Mouse (Mus musculus) embryonic facial prominence, embryonic 14.5 days (tissue): ENCODE measurements around the gene Enox1. TPM values are rescaled to one million over a fixed set of nuclear protein-coding genes. Genes with fewer than 3 reads are reported as not detected.

Source experiments
- ATAC-seq: fragments of 200-750 bp; cut with Nextera tagmentation; 2 replicates; pipeline ENCODE4 v1.8.0; 2017; ENCODE audit warnings: low read depth, moderate number of reproducible peaks, moderate TSS enrichment
- DNase-seq: peaks from one replicate; pipeline ENCODE4 v3.0.0-alpha.2; 2015; ENCODE audit warnings: low spot score
- H3K27ac ChIP-seq: fragments of 300-500 bp; sonication (generic); replicated peaks from 2 replicates; pipeline ENCODE4 v1.5.1; 2014; ENCODE audit warnings: low read depth, mild to moderate bottlenecking, low read length, moderate library complexity
- H3K27me3 ChIP-seq: fragments of 300-500 bp; sonication (generic); replicated peaks from 2 replicates; pipeline ENCODE4 v1.6.1; 2014; ENCODE audit warnings: low read length; ENCODE audit not compliant: control insufficient read depth, insufficient read depth
- H3K36me3 ChIP-seq: fragments of 300-500 bp; sonication (generic); 2 replicates; pipeline ENCODE4 v1.6.1; 2014; ENCODE audit warnings: low read length, mixed read lengths; ENCODE audit not compliant: control insufficient read depth, insufficient read depth
- H3K4me1 ChIP-seq: fragments of 300-500 bp; sonication (generic); 2 replicates; pipeline ENCODE4 v1.6.1; 2014; ENCODE audit warnings: antibody characterized with exemption, low read length; ENCODE audit not compliant: control insufficient read depth, insufficient read depth
- H3K4me2 ChIP-seq: fragments of 300-500 bp; sonication (generic); 2 replicates; pipeline ENCODE4 v1.6.1; 2014; ENCODE audit warnings: low read depth, mild to moderate bottlenecking, low read length, moderate library complexity, mixed read lengths
- H3K4me3 ChIP-seq: fragments of 300-500 bp; sonication (generic); 2 replicates; pipeline ENCODE4 v1.5.1; 2014; ENCODE audit warnings: low read depth, mild to moderate bottlenecking, low read length
- H3K9ac ChIP-seq: fragments of 300-500 bp; sonication (generic); 2 replicates; pipeline ENCODE4 v1.6.1; 2014; ENCODE audit warnings: low read depth, mild to moderate bottlenecking, low read length, moderate library complexity, mixed read lengths
- H3K9me3 ChIP-seq: fragments of 300-500 bp; sonication (generic); 2 replicates; pipeline ENCODE4 v1.6.1; 2016; ENCODE audit warnings: low read length; ENCODE audit not compliant: control insufficient read depth
- WGBS: fragments of 180-500 bp; shearing (Covaris S2); extraction: QIAGEN DNeasy Blood & Tissue Kit; methylation state at CpG from one replicate; pipeline ENCODE4 v1.1.7; 2014; 5-methylcytosine and 5-hydroxymethylcytosine counted together
- polyA plus RNA-seq: library from polyadenylated mRNA; unstranded; fragments of >200 nt; fragmentation: Nextera tagmentation; extraction: Ambion mirVana; gene quantifications from 2 replicates; pipeline ENCODE4 v1.2.1, GENCODE M21; 2014

The Enox1 gene
- polyA plus RNA-seq, 1 experiment from 2014 or later: 14.1 TPM

GRCm38 (mm10) chr14:77617250-77617649, 460.7 kb downstream of the Enox1 start:
- ATAC-seq (no peak), DNase-seq (peak; percentile 56)
- WGBS: 35% methylated on average over 6 of the region's 6 CpGs
- H3K4me3 ChIP-seq: no peak overlapping the region
- H3K4me1 ChIP-seq: peaks cover 10% of the 10 kb centered on the region
- H3K9ac ChIP-seq: no peak overlapping the region
- no peak overlapping the region for H3K4me2 ChIP-seq
- no peaks in the 10 kb centered on the region for H3K36me3 ChIP-seq
- peak overlapping the region; percentile 2; the same call in 1 of the 2 replicates for H3K27ac ChIP-seq
- H3K9me3 ChIP-seq: no peaks in the 10 kb centered on the region
- H3K27me3 ChIP-seq: no peaks in the 10 kb centered on the region

- Histone ChIP-seq H3K27me3 (no peaks in the 10 kb centered on the region), H3K27ac (no peak overlapping the region), H3K4me1 (peaks cover 10% of the 10 kb centered on the region), H3K9ac (no peak overlapping the region), H3K9me3 (no peaks in the 10 kb centered on the region), H3K4me2 (no peak overlapping the region), H3K36me3 (no peaks in the 10 kb centered on the region), H3K4me3 (no peak overlapping the region)
- WGBS: 59% methylated on average over 13 of the region's 13 CpGs
- DNase-seq (no peak), ATAC-seq (no peak)
Observed at GRCm38 (mm10) chr14:77618131-77618805, 461.7 kb downstream of the Enox1 start.

DNA sequence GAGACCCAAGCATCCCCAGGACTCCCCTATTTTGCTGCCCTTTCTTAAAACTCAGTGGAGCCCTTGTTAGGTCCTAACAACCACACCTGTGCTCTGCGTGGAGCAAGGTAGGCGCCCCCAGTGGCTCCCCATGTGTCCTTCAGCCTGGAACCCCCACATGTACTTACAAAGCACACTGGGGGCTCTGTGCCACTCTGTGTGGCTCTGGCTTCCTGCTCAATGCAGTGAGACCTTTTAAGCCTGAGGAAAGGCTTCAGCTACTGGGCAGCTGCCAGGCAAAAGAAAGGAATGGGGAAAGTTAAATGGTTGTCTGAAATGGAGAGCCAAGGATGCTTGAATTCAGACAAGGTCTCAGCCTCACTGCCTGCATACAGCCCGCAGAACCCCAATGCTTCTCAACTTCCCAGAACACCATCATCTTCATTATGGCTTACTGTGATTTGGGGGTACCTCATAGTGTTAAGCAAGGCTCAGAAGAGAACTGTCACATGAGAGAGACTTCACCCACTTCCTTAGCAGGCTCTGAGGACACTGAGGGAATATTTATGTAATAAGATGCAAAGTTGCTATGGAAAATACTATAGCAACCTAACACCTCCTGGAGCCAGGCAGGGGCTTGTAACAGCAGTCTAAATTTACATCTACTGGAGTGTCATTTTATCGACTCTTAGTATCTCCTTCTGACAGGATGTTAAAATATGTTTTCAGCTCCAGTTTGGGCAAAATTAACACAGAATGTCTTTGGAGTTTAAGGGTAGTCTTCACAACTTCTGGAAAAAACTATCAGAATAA, 465.1 kb downstream of the Enox1 start:
- 62% methylated on average over 4 of the region's 4 CpGs for WGBS
- Histone ChIP-seq H3K4me2 (no peak overlapping the region), H3K4me1 (peaks cover 10% of the 10 kb centered on the region), H3K36me3 (no peaks in the 10 kb centered on the region), H3K27ac (no peak overlapping the region), H3K27me3 (no peaks in the 10 kb centered on the region), H3K9ac (no peak overlapping the region), H3K4me3 (no peak overlapping the region), H3K9me3 (no peaks in the 10 kb centered on the region)
- DNase-seq (no peak), ATAC-seq (no peak)

- ATAC-seq: no peak
- H3K4me2 ChIP-seq: no peak overlapping the region
- no peaks in the 10 kb centered on the region for H3K27me3 ChIP-seq
- no peak overlapping the region for H3K4me3 ChIP-seq
- H3K9ac ChIP-seq: no peak overlapping the region
- no peaks in the 10 kb centered on the region for H3K9me3 ChIP-seq
- H3K36me3 ChIP-seq: no peaks in the 10 kb centered on the region
- no peaks in the 10 kb centered on the region for H3K4me1 ChIP-seq
- DNase-seq: no peak
- H3K27ac ChIP-seq: no peak overlapping the region
- 61% methylated on average over 12 of the region's 12 CpGs for WGBS
Observed at GRCm38 (mm10) chr14:77626557-77627507, 470.3 kb downstream of the Enox1 start.

DNA sequence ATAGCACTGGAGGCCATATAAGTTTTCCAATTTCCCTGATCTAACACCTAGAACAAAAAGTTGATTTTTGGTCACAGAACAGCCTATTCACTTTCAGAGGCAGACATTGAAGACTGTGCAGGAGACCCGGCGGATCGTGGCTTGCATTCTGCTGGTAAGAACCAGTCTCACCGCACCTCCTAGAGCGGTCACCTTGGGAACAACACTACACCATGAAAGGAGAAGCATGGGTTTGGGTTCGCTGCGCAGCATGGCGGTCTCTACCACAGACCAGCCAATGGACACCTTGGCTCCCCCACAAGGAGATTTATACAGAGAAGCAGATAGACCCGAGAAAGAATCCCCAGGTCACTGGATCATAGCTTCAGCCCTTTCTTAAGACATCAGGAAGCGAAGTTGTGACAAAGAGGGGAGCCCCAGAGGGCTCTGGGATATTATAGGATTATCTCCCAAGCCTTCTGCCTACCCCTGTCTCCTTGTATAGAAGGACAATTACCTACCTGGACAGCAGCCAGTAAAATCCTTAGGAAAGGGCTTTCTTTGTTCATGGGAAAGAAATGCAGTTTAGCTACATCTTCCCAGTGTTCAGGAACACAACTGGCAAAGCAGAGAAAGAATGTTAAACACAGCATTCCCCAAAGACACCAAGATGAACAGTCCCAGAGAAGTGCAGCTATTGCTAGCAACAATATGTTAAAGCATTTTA, 476.1 kb downstream of the Enox1 start:
- 82% methylated on average over 10 of the region's 10 CpGs for WGBS
- Histone ChIP-seq H3K9me3 (no peaks in the 10 kb centered on the region), H3K4me1 (peaks cover 30% of the 10 kb centered on the region), H3K27me3 (no peaks in the 10 kb centered on the region), H3K4me3 (no peak overlapping the region), H3K4me2 (no peak overlapping the region), H3K36me3 (no peaks in the 10 kb centered on the region), H3K27ac (peak overlapping the region; percentile 53), H3K9ac (no peak overlapping the region)
- peak; percentile 79 for DNase-seq
- peak; percentile 23; the same call in 1 of the 2 replicates for ATAC-seq

- Histone ChIP-seq H3K9ac (no peak overlapping the region), H3K9me3 (no peaks in the 10 kb centered on the region), H3K27me3 (no peaks in the 10 kb centered on the region), H3K4me1 (peaks cover 30% of the 10 kb centered on the region), H3K27ac (no peak overlapping the region), H3K4me2 (no peak overlapping the region), H3K36me3 (no peaks in the 10 kb centered on the region), H3K4me3 (no peak overlapping the region)
- DNase-seq (peak; percentile 59), ATAC-seq (peak; percentile 1; the same call in 1 of the 2 replicates)
- WGBS: 32% methylated on average over 2 of the region's 2 CpGs
Observed at GRCm38 (mm10) chr14:77633172-77633542, 476.6 kb downstream of the Enox1 start.

GRCm38 (mm10) chr14:77636931-77637330, 480.4 kb downstream of the Enox1 start:
- H3K4me2 ChIP-seq: no peak overlapping the region
- H3K9me3 ChIP-seq: no peaks in the 10 kb centered on the region
- H3K4me3 ChIP-seq: no peak overlapping the region
- H3K9ac ChIP-seq: no peak overlapping the region
- ATAC-seq (no peak), DNase-seq (peak; percentile 84)
- H3K4me1 ChIP-seq: peaks cover 30% of the 10 kb centered on the region
- no peak overlapping the region for H3K27ac ChIP-seq
- H3K36me3 ChIP-seq: no peaks in the 10 kb centered on the region
- WGBS: 25% methylated on average over 6 of the region's 6 CpGs
- H3K27me3 ChIP-seq: no peaks in the 10 kb centered on the region

DNA sequence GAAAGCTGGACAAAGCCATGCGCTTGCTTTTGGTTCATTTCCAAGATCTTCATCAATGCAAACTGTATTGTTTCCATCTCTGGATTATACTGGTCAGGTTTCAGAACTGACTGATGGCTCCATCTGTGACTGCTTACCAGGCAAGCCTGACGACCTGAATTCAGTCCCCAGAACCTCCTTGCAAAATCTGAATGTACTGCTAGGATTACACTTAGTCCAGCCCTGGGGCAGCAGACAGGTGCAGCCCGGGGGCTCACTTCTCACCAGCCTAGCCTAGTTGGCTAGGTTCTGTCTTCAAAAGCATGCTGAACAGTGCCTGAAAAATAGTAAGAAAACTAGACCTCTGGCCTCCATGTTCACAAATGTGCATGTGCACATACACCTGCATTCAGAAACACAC, 481.6 kb downstream of the Enox1 start:
- WGBS: 51% methylated on average over 3 of the region's 3 CpGs

More for the DNA sequence above, 481.6 kb downstream of the Enox1 start:
- H3K4me2 ChIP-seq: no peak overlapping the region
- H3K27ac ChIP-seq: no peak overlapping the region
- H3K36me3 ChIP-seq: no peaks in the 10 kb centered on the region
- ATAC-seq (peak; percentile 47; the same call in 1 of the 2 replicates), DNase-seq (peak; percentile 61)
- H3K9ac ChIP-seq: no peak overlapping the region
- H3K27me3 ChIP-seq: no peaks in the 10 kb centered on the region
- H3K9me3 ChIP-seq: no peaks in the 10 kb centered on the region
- peaks cover 19% of the 10 kb centered on the region for H3K4me1 ChIP-seq
- H3K4me3 ChIP-seq: no peak overlapping the region
